Mouse (Mus musculus) cortical plate, adult 2 months (tissue): ENCODE data around the gene Pold3.

Experiments used
- CTCF ChIP-seq: fragments of 200-500 bp; IDR thresholded peaks from 2 replicates; pipeline ENCODE4 v1.5.1; 2011; ENCODE audit warnings: mild to moderate bottlenecking, control low read depth, low read length; ENCODE audit not compliant: insufficient read depth; ENCODE audit errors: extremely low read depth
- POLR2A ChIP-seq: fragments of 200-500 bp; IDR thresholded peaks from 2 replicates; pipeline ENCODE4 v1.6.1; 2011; ENCODE audit warnings: mild to moderate bottlenecking, low read length, control low read depth; ENCODE audit not compliant: insufficient read depth; ENCODE audit errors: extremely low read depth

GRCm38 (mm10) chr7:100043605-100044031 lies 77.7 kb downstream of the Pold3 start:
- TF ChIP-seq CTCF (no peak), POLR2A (no peak)
